Mouse (Mus musculus): ENCODE results near the gene Dnpep. TPM values are rescaled to one million over a fixed set of nuclear protein-coding genes. Genes with fewer than 3 reads are reported as not detected.

The Dnpep gene
- total RNA-seq (2021), result 91.1 and 117 TPM in 2 replicates
- long read RNA-seq, transcript Dnpep-209 (14 exons, 1,862 nt), result minor isoform, 17 of 203 reads
- long read RNA-seq, transcript Dnpep-202 (15 exons, 1,571 nt), result minor isoform, 44 of 203 reads
- long read RNA-seq, transcript Dnpep-201 (15 exons, 2,488 nt), result major isoform, 114 of 203 reads
- long read RNA-seq, partial matches to known transcripts, result 10 of 203 reads
- long read RNA-seq, other reads (novel, unspliced or antisense), result 18 of 203 reads

- peak; percentile 100 for DNase-seq
Observed at GRCm38 (mm10) chr1:75317241-75318201, at the start of gene Dnpep. Gene Dnpep, minus strand, starts transcription at chr1:75317990.

- no peak for DNase-seq
Observed at GRCm38 (mm10) chr1:75365510-75366137, 47.8 kb upstream of the Dnpep start.

- DNase-seq, result no peak
Observed at GRCm38 (mm10) chr1:75363868-75364267, 46.1 kb upstream of the Dnpep start.

- no peak for DNase-seq
Observed at GRCm38 (mm10) chr1:75361750-75362149, 44.0 kb upstream of the Dnpep start.

GRCm38 (mm10) chr1:75361123-75361522, 43.3 kb upstream of the Dnpep start:
- DNase-seq, result no peak

- peak; percentile 31 for DNase-seq
Observed at GRCm38 (mm10) chr1:75360112-75361031, 42.6 kb upstream of the Dnpep start, which contains the start of gene Des. Gene Des, plus strand, starts transcription at chr1:75360329.

GRCm38 (mm10) chr1:75359346-75359745, 41.6 kb upstream of the Dnpep start:
- no peak for DNase-seq

- DNase-seq, result no peak
Observed at GRCm38 (mm10) chr1:75358009-75358408, 40.2 kb upstream of the Dnpep start.

- DNase-seq, result peak; percentile 49
Observed at GRCm38 (mm10) chr1:75357261-75357660, 39.5 kb upstream of the Dnpep start.

- no peak for DNase-seq
Observed at GRCm38 (mm10) chr1:75349275-75349674, 31.5 kb upstream of the Dnpep start.

- no peak for DNase-seq
Observed at GRCm38 (mm10) chr1:75347279-75347678, 29.5 kb upstream of the Dnpep start.

- no peak for DNase-seq
Observed at GRCm38 (mm10) chr1:75345036-75345935, 27.5 kb upstream of the Dnpep start.

GRCm38 (mm10) chr1:75344291-75345035, 26.7 kb upstream of the Dnpep start:
- DNase-seq, result no peak

GRCm38 (mm10) chr1:75342874-75343416, 25.2 kb upstream of the Dnpep start:
- DNase-seq, result peak; percentile 57

- DNase-seq, result no peak
Observed at GRCm38 (mm10) chr1:75340519-75340918, 22.7 kb upstream of the Dnpep start.

GRCm38 (mm10) chr1:75339337-75339736, 21.5 kb upstream of the Dnpep start:
- DNase-seq, result no peak

- no peak for DNase-seq
Observed at GRCm38 (mm10) chr1:75338091-75338694, 20.4 kb upstream of the Dnpep start.

- no peak for DNase-seq
Observed at GRCm38 (mm10) chr1:75337097-75337496, 19.3 kb upstream of the Dnpep start.

GRCm38 (mm10) chr1:75336461-75336860, 18.7 kb upstream of the Dnpep start:
- no peak for DNase-seq

Data from adrenal gland, postnatal 25 days (tissue).